Mouse (Mus musculus): ENCODE measurements around the gene Vamp2.

Gene Vamp2

DNA sequence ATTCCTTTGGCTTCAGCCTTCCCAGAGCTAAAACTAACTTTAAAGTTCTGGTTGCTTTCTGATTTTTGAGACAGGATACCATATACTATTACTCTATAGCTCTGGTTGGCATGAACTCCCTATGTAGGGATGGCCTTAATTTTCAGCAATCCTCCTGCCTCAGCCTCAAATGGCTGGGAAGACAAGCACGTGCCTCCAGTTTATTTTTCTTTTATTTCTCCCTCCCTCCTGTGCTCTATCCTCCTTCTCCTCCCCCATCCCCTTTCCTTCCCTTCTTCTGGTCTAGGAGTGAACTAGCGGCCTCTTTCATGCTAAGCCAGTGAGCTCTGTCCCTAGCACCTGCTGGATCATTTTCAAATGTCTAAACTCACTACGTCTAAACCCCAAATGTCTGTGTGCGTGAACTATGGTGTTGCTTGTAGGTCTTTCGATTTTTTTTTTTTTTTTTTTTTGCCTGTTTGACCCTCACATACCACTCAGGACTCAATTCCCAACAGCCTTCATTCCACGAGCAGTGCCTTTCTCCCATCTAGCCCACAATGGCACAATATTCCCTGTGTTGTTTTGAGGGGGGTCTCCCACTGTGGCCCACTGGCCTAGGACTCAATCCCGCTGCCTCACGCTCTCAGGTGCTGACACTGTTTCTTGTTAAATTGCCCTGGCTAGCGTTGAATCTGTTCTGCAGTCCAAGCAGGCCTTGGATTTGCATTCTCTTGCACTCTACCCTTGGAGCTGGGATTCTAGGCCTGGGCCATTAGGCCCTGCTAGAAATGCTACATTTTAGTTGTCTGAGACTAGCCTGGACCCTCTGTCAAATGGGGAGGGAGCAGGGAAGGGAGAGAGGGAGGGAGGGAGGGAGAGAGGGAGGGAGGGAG, 23.8 kb upstream of the Vamp2 start:
- no peak for DNase-seq (ENCODE audit: low spot score in 2 of 2)

DNA sequence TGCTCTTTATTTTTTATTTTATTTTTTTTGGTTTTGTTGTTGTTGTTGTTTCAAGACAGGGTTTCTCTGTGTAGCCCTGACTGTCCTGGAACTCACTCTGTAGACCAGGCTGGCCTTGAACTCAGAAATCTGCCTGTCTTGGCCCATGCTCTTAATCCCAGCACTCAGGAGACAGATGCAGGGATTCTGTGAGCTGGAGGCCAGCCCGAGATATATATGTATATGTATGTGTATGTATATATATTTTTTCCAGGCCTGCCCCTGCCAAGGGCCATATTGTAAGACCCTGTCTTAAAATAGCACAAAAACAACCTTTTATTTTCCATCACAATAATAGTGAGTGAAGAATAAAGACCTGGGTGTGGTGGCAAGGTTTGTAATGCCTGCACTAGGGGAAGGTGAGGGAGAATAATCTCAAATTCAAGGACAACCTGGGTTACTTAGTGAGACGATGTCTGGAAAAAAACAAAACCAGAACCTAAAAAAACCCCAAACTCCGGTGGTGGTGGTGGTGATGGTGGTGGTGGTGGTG, 22.8 kb upstream of the Vamp2 start:
- DNase-seq (ENCODE audit: low spot score in 2 of 2), result no peak

DNA sequence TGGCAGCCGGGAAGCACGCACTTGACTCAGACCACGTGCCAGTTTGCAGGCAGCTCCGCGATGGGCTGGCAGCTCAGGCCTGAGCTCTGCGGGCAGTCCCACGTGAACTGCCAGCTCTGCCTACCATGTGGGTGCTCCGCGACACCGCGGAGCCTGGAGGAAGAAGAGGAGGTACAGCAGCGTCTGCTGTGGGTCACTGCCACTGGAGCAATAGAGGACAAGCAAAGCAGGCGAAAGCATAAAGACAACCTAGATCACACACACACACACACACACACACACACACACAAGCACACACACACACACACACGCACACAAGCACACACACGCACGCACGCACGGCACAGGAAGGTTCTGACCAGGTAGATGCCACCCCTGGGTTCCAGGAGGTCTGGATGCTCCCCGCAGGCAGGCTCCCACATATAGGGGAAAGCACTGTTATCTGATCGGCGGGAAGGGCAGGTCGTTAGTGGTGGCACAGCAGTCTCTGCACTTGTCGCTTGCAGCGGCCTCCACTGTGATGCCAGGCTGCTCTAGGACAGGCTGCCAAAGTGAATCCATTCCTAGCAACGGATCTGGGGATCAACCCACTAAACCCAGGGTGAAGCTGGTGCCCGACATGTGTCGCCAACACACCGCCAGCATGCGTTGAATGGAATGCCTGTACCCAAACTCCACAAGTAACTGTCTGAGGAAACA, 22.0 kb upstream of the Vamp2 start:
- DNase-seq (ENCODE audit: low spot score in 2 of 2), result no peak

DNA sequence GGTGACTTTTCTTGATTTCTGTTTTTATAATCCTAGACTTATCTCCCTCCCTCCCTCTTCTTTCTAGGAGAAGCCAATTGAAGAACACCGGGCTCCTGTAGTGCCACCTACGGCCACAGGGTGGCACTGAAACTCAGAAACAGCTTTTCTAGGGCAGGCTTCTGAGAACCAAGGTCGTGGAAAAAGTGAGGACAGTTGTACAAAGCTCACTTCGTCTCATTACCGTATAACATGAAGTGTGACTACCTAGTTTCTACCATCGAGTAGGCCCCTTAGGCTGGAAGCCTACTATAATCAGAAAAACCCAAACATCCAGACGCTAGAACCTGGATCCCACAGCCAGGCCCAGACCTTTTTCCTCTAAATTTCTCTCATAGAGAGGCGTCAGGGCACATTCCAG, 21.3 kb upstream of the Vamp2 start:
- DNase-seq (ENCODE audit: low spot score in 2 of 2), result peak; percentile 81 to 88

DNA sequence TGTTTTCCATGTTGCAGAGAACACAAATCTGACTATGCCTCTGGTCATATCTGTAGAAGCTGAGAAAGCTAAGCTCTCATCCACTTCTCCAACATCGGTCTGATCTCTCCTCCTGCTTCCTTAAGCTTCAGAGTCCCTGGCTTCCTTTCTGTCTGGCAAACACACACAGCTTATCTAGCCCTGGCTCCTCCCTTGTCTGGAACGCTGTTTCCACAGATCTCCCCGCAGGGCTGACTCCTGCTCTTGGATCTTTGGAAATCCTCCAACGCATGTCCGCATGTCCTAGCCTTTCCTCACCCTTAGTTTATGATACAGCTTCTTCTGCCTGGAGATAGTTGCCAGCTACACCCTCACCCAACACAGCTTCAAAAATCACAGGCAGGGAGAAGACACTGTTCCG, 20.7 kb upstream of the Vamp2 start:
- no peak for DNase-seq (ENCODE audit: low spot score in 2 of 2)

DNA sequence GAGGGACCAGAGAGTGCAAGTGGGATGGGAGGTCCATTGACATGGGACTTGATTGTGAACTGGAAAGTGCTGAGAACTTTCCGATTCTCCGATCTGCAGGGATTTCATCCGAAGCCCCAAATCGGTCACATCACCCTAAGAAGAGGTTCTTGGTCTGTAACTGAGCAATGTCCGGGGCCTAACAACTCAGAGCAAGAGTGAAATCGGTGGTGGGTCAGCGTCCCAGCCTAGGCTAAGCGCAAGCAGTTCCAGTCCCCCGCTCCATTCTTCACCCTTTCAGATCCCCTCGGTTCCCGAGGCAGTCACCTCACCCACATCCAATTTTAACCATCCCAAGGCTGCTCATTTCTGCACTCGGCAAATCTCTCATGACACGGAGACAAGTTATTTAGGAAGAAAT, 18.2 kb upstream of the Vamp2 start:
- no peak for DNase-seq (ENCODE audit: low spot score in 2 of 2)

DNA sequence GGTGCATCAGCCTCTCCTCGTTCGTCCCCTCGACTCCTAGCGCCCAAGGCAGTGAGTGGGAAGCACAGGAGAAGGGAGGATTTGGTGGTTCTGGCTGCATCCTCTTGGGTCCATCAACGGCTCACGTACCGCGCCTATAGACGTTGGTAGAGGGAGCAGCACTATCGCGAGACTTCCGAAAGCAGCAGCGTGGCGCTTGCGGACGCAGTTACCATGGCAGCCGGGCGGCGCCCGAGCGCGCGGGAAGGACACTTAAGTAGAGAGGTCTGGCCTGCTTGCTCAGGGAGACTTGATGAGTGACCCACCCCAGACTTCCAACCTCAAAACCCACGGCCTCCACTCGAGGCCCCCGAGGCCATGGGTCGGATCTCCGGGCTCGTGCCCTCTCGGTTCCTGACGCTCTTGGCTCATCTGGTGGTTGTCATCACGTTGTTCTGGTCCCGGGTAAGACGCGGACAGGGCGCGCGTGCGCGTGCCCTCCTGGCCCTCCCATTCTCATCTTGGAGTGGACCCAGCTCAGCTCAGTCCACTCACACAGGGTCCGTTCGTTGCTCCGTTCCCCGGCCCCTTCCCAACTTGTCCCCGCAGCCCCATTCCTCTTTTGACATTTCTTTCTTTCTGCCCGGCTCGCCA, 17.6 kb upstream of the Vamp2 start, which contains the start of gene Tmem107:
TSS of gene Tmem107 (plus strand) at position 217 of the 633 bp plus-strand sequence.
- DNase-seq (ENCODE audit: low spot score in 2 of 2), result peak; percentile 90 to 94

DNA sequence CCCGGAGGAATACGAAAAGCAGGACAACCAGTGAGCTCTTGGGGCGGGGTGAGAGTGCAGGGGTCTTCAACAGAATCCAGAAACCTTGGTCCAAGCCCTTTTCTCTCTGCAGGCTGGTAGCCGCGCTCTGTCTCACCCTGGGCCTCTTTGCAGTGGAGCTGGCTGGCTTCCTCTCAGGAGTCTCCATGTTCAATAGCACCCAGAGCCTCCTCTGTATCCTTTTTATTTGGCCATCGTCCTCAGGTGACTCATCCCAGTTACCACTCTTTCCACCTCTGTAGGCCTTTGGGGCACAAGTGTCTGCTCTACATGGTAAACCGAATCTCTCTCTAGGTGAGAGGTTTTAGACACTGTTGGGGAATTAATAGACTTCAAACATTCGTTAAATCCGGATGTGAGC, 17.0 kb upstream of the Vamp2 start:
- DNase-seq (ENCODE audit: low spot score in 2 of 2), result no peak

DNA sequence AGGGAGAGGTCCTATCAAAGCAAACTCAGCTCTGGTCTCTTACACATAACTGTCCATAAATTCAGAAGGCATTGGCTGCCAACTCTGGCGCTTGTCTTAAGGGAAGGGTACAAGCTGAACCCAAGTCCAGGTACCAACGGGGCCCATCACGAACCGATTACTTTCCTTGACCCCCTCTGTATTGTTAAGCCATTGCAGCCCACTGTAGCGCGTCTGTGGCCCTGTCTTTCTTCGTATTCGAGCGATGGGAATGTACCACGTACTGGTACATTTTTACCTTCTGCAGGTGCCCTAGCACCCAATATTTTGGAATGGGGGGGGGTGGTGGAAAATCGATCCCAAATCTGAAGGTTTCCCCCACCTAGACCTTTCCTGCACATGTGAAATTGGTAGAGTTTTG, 16.1 kb upstream of the Vamp2 start:
- no peak for DNase-seq (ENCODE audit: low spot score in 2 of 2)

DNA sequence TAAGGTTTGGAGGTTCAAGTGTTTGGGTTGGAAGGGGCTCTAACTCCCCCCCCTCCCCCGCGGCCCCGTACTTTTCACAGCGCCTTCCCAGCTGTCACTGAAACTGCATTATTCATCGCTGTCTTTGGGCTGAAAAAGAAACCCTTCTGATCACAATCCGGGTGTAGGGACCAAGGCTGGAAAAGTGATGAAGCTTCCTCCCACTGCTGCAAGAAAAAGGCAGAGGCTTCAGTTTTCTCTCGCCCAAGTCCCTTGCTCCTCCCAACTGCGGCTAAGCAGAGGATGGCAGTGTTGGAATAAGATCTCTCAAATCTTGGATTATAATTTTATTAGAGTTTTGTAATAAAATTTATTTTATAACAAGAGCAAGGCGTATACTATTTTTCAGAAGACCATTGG, 15.6 kb upstream of the Vamp2 start:
- DNase-seq (ENCODE audit: low spot score in 2 of 2), result no peak

DNA sequence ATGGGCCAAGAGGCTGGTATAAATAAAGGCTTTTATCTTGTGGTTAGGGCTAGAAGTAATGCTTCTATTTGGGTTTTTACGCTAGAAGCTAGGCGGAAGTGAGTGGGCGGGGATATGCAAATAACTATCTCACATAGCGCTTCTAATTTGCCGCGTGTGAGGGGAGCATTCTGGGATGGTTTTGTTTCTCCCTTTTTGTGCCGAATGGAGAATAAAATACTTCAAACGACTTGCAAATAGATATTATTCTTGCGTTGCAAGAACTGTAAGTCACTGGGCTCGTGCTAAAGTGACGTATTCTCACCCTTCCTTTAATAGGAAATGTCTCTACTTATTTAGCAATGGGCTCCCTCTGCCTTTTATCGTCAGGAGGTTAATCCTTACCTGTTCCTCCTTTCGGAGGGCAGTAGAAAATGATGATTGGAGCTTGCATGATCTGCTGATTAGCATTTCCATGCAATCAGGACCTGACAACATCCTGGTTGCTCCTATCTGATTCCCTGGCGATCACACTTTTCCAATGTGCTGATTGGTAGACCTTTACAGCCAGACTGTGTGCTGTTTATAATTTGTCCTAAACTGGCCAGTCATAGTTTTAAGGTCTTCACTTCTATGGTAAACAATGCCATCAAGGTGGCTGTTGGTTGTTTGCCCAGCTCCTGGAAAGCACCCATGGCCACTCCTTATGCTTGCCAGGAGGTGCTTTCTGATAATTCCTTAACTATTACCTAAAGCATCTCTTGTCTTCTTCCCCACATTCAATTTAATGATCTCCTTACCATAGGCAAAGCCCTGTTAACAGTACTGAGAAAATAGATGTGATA, 15.0 kb upstream of the Vamp2 start:
- DNase-seq (ENCODE audit: low spot score in 2 of 2), result peak in 1 of 2 experiments; percentile 67

DNA sequence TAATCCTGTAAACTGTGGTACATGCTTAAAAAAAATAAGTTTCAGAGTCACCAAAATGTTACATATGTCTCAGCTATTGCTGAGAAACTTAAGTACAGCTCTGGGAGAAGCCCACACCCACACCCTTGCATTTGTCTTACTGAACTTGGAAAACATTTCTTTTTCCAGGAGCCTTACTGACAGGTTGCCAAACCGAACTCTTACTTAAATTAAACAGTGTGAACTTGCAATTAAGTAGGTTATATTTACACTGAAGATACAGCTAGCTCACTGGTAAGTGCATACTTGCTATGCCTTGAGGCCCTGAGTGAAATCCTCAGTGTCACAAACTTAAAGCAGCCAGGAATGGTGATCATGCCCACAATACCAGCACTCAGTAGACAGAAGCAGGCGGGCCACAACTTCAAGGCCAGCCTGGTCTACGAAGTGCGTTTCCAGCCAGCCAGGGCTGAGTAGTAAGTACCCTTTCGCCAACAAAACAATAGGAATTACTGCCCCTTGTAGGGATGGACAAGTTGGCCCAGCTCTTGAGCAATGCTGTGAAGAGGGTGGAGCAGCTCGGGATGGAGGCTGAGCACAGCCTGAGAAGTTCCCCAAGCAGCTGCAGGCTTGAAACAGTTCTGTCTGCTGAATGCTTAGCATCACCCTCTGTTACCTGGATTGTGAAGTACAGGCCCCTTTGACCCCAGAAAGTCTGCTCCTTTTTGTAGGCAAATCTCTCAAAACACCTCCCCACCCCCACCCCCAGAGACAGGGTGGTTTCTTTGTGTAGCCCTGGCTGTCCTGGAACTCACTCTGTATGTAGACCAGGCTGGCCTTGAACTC, 14.1 kb upstream of the Vamp2 start:
- no peak for DNase-seq (ENCODE audit: low spot score in 2 of 2)

DNA sequence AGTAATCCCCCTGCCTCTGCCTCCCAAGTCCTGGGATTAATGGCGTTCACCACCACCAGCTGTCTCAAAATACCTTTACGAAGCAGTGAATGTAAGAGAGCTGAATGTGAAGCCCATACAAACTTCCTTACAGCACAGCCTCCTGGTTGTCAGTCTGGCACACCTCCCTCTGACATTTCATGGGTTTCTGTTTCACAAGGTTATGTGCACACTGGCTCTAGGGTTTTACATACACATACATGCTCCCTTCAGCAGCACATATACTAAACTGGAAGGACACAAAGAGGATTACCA, 13.6 kb upstream of the Vamp2 start:
- DNase-seq (ENCODE audit: low spot score in 2 of 2), result no peak

DNA sequence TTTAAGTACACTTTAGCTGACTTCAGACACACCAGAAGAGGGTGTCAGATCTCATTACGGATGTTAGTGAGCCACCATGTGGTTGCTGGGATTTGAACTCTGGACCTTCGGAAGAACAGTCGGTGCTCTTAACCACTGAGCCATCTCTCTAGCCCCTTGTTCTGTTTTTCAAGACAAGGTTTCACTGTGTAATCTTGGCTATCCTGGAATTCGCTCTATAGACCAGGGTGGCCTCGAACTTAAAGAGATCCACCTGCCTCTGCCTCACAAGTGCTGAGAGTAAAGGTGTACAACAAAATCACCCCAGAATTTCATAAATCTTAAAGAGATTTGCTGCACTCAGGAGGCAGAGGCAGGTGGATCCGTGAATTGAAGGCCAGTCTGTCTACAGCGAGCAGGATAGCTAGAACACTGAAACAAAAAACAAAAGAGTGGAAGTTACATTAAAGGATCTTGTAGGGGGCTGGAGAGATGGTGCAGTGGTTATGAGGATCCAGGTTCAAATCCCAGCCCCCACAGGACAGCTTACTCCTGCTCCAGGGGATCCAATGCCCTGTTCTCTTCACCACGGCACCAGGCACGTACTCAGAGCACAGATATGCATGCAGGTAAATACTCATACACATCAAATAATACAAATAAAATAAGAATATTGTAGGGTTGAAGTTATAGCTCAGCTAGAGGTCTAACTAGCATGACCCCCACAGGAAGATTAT, 12.4 kb upstream of the Vamp2 start:
- DNase-seq (ENCODE audit: low spot score in 2 of 2), result no peak

DNA sequence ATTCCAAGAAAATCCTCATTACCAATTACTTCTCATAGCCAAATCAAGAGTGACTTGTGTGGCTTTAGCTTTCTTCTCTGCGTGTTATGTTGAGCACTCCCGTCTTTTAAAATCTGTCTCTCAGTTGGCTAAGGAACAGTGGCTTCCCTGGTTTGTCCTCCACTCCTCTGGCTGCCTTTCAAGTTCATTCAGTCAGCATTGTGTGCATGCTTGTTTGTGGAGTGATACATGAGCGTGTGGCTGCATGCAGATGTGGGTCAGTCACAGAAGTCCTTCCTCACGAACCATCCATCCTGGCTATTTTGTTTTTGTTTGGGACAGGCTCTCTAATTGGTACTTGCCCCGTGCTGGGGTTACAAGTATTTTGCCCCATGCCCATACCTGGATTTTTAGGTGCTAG, 11.7 kb upstream of the Vamp2 start:
- no peak for DNase-seq (ENCODE audit: low spot score in 2 of 2)

DNA sequence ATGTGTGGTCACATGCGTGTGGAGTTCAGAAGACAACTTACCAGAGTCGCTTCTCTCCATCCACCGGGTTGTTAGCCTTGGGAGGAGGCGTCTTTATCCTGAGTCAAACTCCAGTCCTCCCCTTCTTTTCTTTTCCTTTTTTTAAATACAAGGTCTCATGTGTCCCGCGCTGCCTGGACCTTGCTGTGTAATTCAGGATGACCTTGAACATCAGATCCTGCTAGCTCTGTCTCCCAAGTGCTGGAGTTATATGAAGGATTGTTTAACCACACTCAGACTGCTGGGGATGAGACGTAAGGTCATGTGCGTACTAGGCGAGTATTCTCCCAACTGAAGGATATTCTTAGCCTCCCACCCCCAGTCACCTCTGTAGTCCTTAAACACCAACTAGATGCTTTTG, 11.0 kb upstream of the Vamp2 start:
- no peak for DNase-seq (ENCODE audit: low spot score in 2 of 2)

DNA sequence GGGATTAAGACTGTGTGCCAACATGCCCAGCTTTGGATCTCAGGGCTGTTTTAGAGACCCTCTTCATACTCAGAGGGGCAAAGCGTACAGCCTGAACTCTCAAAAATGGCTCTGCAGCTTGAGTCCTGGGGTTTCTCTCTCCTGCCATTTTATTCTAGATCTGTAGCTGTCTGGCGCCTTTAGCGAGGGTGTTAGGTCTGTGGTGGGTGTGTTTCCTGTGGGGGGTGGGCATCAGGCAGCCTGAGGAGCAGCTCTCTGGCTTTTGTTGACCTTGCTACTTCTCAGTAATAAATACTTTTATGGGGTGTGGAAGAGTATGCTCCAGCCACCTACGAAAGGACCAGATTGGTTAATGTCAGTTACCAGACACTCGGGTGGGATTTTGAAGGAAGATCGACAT, 10.2 kb upstream of the Vamp2 start:
- DNase-seq (ENCODE audit: low spot score in 2 of 2), result no peak

DNA sequence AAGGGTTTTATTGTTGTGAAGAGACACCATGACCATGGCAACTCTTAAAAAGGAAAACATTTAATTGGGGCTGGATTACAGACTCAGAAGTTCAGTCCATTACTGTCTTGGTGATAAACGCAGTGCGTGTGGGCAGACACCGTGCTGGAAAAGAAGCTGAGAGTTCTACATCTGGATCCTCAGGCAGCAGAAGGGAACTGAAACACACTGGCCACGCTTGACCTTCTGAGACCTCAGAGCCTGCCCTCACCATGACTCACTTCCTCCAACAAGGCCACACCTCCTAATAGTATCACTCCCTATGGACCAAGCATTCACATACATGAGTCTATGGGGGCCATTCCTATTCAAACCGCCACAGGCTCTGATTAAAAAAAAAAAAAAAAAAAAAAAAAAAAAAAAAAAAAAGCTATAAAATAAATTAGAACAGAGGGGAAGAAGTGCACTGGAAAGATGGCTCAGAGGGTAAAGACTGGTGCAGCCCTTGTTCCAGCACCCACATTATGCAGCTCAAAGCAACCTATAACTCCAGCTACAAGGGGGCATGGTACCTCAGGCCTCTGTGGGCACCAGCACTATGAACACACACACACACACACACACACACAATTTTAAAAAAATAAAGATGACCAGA, 9.4 kb upstream of the Vamp2 start:
- no peak for DNase-seq (ENCODE audit: low spot score in 2 of 2)

DNA sequence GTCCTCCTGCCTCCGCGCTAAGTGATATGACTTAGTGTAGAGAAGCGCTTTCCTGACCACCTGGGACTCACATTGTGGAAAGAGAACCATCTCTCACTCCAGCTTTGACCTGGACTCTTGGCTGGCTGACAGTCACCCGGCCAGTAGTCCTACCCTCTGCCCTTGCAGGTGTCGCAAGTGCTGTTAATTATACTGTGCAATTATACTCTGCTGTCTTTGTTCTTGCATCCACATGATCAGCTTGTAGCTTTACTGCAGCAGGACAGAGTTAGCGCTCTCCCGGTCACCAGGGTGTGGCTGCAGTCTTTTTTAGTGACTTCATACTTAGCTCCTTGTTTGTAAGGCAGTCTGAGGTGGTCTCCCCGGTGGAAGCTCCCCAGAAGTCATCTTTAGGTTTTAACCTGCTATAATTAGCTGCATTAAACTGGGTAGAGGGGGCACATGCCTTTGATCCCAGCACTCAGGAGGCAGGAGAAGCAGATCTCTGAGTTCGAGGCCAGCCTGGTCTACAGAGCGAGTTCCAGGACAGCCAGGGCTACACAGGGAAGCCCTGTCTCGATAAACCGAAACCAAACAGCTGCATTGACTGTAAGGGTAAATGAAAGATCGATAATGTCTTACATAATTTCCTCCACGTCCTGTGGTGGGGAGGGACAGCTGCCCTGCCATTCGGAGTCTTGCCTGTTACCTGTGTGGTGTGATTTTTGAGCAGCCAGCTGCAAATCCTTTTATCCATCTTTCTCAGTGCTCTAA, 8.0 kb upstream of the Vamp2 start:
- DNase-seq (ENCODE audit: low spot score in 2 of 2), result peak in 1 of 2 experiments; percentile 14
